Mouse (Mus musculus): ENCODE results near the gene Idh3g.
"Not testable (repeated sequence)": the region's sequence is repeated elsewhere in the genome, so short reads cannot be mapped to it uniquely, and the experiment has no call there.

The Idh3g gene

DNA sequence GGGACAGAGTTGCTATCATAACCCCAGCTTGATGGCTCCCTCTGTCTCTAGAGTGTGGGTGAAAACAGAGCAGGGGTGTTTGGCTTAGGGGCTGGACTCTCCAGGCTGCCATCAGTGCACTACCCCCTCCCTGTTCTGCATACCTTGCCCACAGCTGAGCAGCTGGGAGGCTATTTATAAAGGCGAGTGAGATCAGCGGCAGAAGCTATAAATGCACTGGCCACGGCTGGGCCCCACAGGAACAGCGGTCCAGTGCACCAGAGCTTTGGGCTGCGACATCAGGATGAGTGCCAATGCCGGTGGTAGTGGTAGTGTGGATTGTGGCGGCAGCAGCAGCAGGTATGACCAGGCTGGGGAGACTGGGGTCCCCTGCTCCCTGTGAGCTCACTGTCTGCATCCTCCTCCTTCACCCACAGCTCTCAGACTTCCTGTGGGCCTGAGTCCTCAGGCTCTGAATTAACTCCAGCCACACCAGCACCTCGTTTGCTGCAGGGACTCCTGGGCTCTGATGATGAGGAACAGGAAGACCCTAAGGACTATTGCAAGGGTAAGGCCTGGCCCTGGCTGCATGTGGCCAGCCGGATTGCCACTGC lies 12.4 kb downstream of the Idh3g start, which contains the start of gene Srpk3:
Srpk3 (plus strand) TSS at position 238 of the 593 bp plus-strand sequence.
- H3K4me3 ChIP-seq (replicated peaks; ENCODE audit: low read length), result no peak within 1 kb of the TSS
- H3K4me1 ChIP-seq (replicated peaks; ENCODE audit: low read depth, low read length), result no peaks in the 10 kb centered on the region
- peaks cover 35% of the 10 kb centered on the region for H3K36me3 ChIP-seq (ENCODE audit: insufficient read depth, low read length)
- TF ChIP-seq NANOG (IDR thresholded peaks at IDR 0.05; ENCODE audit: borderline replicate concordance, low read length) (no peak), POU5F1 (IDR thresholded peaks at IDR 0.05; ENCODE audit: borderline replicate concordance, low read length) (no peak), CTCF (conservative IDR thresholded peaks at IDR 0.05; ENCODE audit: low read length) (no peak)
- no peaks in the 10 kb centered on the region for H3K9me3 ChIP-seq (ENCODE audit: low read length)
- H3K27me3 ChIP-seq (ENCODE audit: insufficient read depth, low read length), result no peaks in the 10 kb centered on the region

DNA sequence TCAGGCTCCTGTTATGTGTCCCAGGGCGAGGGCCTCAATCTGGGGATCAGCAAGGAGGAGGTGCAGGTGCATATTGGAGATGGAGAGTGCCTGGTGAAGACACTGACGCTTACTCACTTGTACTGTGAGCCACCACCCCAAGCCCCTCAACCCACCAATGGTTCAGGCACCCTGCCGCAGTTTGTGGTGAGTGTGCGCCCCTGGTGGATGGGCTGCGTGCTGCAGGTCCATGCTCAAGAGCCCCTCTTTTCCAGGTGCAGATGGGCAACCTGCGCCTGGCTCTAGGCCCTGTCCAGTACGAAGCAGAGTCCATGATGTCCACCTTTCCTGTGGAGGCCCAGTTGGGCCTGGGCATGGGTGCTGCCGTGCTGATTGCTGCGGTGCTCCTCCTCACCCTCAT lies 19.4 kb downstream of the Idh3g start:
- Histone ChIP-seq H3K4me3 (replicated peaks; ENCODE audit: low read length) (no peak overlapping the region), H3K4me1 (replicated peaks; ENCODE audit: low read depth, low read length) (0 out of 2 replicates have a peak, but pooled peaks cover 3% of the 10 kb centered on the region), H3K9me3 (ENCODE audit: low read length) (no peaks in the 10 kb centered on the region), H3K27me3 (ENCODE audit: insufficient read depth, low read length) (no peaks in the 10 kb centered on the region), H3K36me3 (ENCODE audit: insufficient read depth, low read length) (no peaks in the 10 kb centered on the region)
- TF ChIP-seq POU5F1 (IDR thresholded peaks at IDR 0.05; ENCODE audit: borderline replicate concordance, low read length), result no peak
- peak; percentile 55 for TF ChIP-seq CTCF (conservative IDR thresholded peaks at IDR 0.05; ENCODE audit: low read length)

DNA sequence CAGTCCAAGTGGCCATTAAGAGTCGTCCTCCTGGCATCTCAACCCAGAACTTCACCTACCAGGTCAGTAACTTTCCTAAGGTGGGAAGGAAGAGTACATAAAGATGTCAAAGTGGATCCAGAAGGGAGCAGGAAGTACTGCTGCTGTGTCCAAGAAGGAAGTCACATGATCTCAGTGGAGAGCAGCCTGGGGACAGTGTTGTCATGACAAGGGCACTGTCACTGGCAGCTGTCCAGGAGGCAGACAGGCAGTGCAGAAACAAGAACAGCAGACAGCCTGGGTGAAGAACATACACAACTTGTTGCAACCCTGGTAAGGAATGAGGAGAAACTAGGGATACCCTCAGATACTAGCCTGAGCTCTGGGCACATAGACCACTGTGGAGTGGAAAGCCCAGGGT lies 21.4 kb downstream of the Idh3g start:
- H3K36me3 ChIP-seq (ENCODE audit: insufficient read depth, low read length), result no peaks in the 10 kb centered on the region
- no peaks in the 10 kb centered on the region for H3K9me3 ChIP-seq (ENCODE audit: low read length)
- H3K4me1 ChIP-seq (replicated peaks; ENCODE audit: low read depth, low read length), result 0 out of 2 replicates have a peak, but pooled peaks cover 3% of the 10 kb centered on the region
- H3K4me3 ChIP-seq (replicated peaks; ENCODE audit: low read length), result no peak overlapping the region
- no peaks in the 10 kb centered on the region for H3K27me3 ChIP-seq (ENCODE audit: insufficient read depth, low read length)
- TF ChIP-seq NANOG (IDR thresholded peaks at IDR 0.05; ENCODE audit: borderline replicate concordance, low read length), result no peak
- no peak for TF ChIP-seq POU5F1 (IDR thresholded peaks at IDR 0.05; ENCODE audit: borderline replicate concordance, low read length)
- TF ChIP-seq CTCF (conservative IDR thresholded peaks at IDR 0.05; ENCODE audit: low read length), result no peak

DNA sequence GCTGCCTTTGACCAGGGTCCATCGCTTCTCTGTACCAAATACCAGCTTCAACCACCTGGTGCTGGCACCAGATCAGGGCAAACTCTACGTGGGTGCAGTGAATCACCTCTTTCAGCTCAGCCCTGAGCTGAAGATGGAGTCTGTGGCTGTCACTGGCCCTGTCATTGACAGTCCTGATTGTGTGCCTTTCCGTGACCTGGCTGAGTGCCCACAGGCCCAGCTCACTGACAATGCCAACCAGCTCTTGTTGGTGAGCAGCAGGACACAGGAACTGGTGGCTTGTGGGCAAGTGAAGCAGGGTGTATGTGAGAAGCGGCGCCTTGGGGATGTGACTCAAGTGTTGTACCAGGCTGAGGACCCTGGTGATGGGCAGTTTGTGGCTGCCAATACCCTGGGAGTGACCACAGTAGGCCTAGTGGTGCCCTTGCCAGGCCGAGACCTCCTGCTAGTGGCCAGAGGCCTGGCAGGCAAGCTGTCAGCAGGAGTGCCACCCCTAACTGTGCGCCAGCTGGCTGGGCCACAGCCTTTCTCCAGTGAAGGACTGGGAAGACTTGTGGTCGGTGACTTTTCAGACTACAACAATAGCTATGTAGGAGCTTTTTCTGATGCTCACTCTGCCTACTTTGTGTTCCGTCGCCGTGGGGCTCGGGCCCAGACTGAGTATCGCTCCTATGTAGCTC lies 27.9 kb downstream of the Idh3g start:
- H3K4me3 ChIP-seq (replicated peaks; ENCODE audit: low read length), result no peak overlapping the region
- TF ChIP-seq NANOG (IDR thresholded peaks at IDR 0.05; ENCODE audit: borderline replicate concordance, low read length), result no peak
- TF ChIP-seq CTCF (conservative IDR thresholded peaks at IDR 0.05; ENCODE audit: low read length), result no peak
- no peak for TF ChIP-seq POU5F1 (IDR thresholded peaks at IDR 0.05; ENCODE audit: borderline replicate concordance, low read length)

DNA sequence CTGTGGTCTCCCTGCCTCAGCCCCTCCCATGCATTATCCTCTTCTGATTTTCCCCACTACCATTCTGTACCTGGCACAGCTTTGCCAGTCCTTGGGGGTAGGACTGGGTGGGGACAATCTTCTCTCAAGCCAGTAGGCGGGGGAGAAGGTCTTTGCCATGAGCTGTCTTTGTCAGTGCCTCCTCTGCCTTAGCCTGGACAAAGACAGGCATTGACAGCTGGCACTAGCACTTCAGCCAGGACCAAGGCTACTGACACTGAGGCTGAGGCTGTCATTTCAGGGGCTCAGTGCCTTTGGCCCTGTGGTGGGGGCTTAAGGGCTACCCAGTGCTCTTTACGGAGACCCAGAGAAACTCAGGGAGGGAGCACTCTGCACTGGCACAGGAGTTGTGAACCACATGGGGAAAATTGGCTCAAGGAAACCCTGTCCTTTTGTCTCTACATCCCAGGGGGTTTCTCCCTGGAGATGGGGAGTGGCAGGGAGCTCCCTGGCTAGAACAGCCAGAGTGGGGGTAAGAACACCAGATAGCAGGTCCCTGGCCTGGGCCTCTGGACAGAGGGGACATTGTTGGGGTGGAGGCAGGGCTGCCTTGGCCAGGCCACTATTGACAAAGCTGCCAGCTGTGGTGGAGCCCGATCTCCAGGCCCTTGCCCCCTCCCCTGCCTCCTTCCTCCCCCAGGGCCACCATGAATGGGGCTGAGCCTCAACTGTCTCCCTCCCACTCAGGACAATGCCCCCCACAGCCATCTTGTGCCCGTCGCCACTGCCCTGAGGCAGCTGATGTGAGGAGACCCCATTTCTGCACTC lies 30.2 kb downstream of the Idh3g start, which contains the start of gene Plxnb3:
Plxnb3 (plus strand) TSS at position 757 of the 807 bp plus-strand sequence.
- Histone ChIP-seq H3K27me3 (ENCODE audit: insufficient read depth, low read length) (no peaks in the 10 kb centered on the region), H3K4me3 (replicated peaks; ENCODE audit: low read length) (no peak within 1 kb of the TSS)
- no peak for TF ChIP-seq POU5F1 (IDR thresholded peaks at IDR 0.05; ENCODE audit: borderline replicate concordance, low read length)
- no peak for TF ChIP-seq NANOG (IDR thresholded peaks at IDR 0.05; ENCODE audit: borderline replicate concordance, low read length)
- TF ChIP-seq CTCF (conservative IDR thresholded peaks at IDR 0.05; ENCODE audit: low read length), result no peak

More for the DNA sequence above, 27.9 kb downstream of the Idh3g start:
- H3K9me3 ChIP-seq (ENCODE audit: low read length), result no peaks in the 10 kb centered on the region
- H3K36me3 ChIP-seq (ENCODE audit: insufficient read depth, low read length), result no peaks in the 10 kb centered on the region
- H3K27me3 ChIP-seq (ENCODE audit: insufficient read depth, low read length), result no peaks in the 10 kb centered on the region
- no peaks in the 10 kb centered on the region for H3K4me1 ChIP-seq (replicated peaks; ENCODE audit: low read depth, low read length)

DNA sequence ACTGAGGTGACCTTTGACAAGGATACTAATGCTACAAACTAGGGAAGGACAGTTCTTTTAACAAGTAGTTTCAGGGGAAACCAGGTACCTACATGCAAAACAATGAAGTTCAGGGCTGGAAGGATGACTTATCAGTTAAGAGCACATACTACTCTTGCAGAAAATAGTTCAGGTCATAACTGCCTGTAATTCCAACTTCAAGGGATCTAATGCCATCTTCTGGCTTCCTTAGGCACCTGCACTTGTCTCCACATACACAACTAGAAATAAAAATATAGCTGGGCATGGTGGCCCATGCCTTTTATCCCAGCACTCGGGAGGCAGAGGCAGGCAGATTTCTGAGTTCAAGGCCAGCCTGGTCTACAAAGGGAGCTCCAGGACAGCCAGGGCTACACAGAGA lies 37.7 kb downstream of the Idh3g start:
- Histone ChIP-seq H3K36me3 (ENCODE audit: insufficient read depth, low read length) (no peaks in the 10 kb centered on the region), H3K4me3 (replicated peaks; ENCODE audit: low read length) (no peak overlapping the region), H3K9me3 (ENCODE audit: low read length) (0 out of 2 replicates have a peak, but pooled peaks cover 6% of the 10 kb centered on the region), H3K4me1 (replicated peaks; ENCODE audit: low read depth, low read length) (peaks cover 11% of the 10 kb centered on the region), H3K27me3 (ENCODE audit: insufficient read depth, low read length) (no peaks in the 10 kb centered on the region)
- TF ChIP-seq POU5F1 (IDR thresholded peaks at IDR 0.05; ENCODE audit: borderline replicate concordance, low read length) (no peak), NANOG (IDR thresholded peaks at IDR 0.05; ENCODE audit: borderline replicate concordance, low read length) (no peak), CTCF (conservative IDR thresholded peaks at IDR 0.05; ENCODE audit: low read length) (no peak; the same call in 1 of the 2 replicates)

More for the DNA sequence above, 30.2 kb downstream of the Idh3g start, which contains the start of gene Plxnb3:
- no peaks in the 10 kb centered on the region for H3K4me1 ChIP-seq (replicated peaks; ENCODE audit: low read depth, low read length)
- 0 out of 2 replicates have a peak, but pooled peaks cover 3% of the 10 kb centered on the region for H3K9me3 ChIP-seq (ENCODE audit: low read length)
- no peaks in the 10 kb centered on the region for H3K36me3 ChIP-seq (ENCODE audit: insufficient read depth, low read length)

DNA sequence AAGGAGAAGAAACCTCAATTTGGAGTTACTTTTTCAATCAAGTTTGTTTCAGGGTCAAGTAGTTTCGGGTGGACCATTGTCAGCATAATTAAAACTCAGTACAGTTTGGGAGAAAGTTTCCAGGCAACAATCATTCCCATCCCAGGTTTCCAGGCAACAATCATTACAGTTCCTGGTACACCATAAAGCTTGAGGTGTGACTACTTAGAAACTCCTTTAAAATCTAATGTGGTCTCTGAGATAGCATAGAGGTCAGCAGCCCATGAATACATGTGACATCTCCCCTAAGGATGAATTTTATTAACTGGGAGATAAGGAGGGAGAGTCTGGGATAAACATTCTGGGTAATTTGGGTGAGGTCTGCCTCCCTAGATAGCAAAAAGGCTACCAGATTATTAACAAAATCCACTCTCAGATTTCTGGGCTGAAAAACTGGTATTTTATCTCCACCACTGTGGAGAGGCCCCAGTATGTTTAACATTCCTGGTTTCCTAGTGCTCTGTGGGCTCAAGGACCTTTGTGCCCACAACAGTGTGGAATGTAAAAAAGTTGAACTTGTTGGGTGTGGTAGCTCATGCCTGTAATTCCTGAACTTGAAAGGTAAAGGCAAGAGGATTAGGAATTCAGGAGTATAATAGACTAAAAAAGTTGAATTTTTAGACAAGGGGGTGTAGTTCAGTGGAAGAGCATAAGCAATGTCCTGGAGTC lies 41.8 kb downstream of the Idh3g start:
- Histone ChIP-seq H3K4me3 (replicated peaks; ENCODE audit: low read length) (no peak overlapping the region), H3K27me3 (ENCODE audit: insufficient read depth, low read length) (no peaks in the 10 kb centered on the region), H3K9me3 (ENCODE audit: low read length) (no peaks in the 10 kb centered on the region), H3K36me3 (ENCODE audit: insufficient read depth, low read length) (no peaks in the 10 kb centered on the region), H3K4me1 (replicated peaks; ENCODE audit: low read depth, low read length) (peaks cover 20% of the 10 kb centered on the region)
- TF ChIP-seq CTCF (conservative IDR thresholded peaks at IDR 0.05; ENCODE audit: low read length) (no peak), POU5F1 (IDR thresholded peaks at IDR 0.05; ENCODE audit: borderline replicate concordance, low read length) (no peak), NANOG (IDR thresholded peaks at IDR 0.05; ENCODE audit: borderline replicate concordance, low read length) (no peak)

DNA sequence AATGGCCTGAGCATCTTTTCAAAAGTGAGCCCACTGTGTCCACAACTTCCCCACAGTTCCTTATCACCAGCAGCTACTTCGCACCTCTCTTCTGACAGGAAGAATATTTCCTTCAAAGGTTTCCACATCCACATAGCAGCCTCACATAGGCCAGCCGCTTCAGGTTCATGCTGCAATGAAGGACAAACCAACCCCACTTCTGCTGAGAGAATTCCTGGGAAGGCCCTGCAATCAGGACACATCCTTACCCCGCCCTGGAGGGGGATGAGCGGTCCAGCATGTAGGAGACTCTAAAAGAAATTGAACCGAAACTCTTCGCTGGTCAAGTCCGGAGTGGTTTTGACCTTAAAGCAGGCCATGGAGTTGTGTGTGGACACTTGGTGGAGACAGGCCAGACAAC lies 46.9 kb downstream of the Idh3g start:
- not testable (repeated sequence) for H3K4me3 ChIP-seq (replicated peaks; ENCODE audit: low read length); H3K27me3 ChIP-seq (ENCODE audit: insufficient read depth, low read length); H3K9me3 ChIP-seq (ENCODE audit: low read length); H3K36me3 ChIP-seq (ENCODE audit: insufficient read depth, low read length)
- peaks cover 46% of the 10 kb centered on the region for H3K4me1 ChIP-seq (replicated peaks; ENCODE audit: low read depth, low read length)

Data from E14TG2a.4 (cell line).